Mouse (Mus musculus) embryonic stem cell, embryonic (primary cell): ENCODE results near the gene Anxa4.

Experiments used
- CTCF ChIA-PET, 4 experiments: fragments of 300-600 bp in 2 of 4; fragments of 350-600 bp in 2 of 4; sonication (Branson Sonifier 250); formaldehyde crosslinking; loops; one replicate each; lab custom pipeline; 2022; ENCODE audit warnings: inconsistent platforms in 2 of 4; lab: Charles Lee
- POLR2A ChIA-PET, 4 experiments: fragments of 300-600 bp in 2 of 4; fragments of 350-600 bp in 2 of 4; sonication (Branson Sonifier 250); formaldehyde crosslinking; loops; one replicate each; lab custom pipeline; 2022; ENCODE audit warnings: antibody characterized with exemption in 4 of 4, inconsistent platforms in 1 of 4; lab: Charles Lee

Anxa4 gene

DNA sequence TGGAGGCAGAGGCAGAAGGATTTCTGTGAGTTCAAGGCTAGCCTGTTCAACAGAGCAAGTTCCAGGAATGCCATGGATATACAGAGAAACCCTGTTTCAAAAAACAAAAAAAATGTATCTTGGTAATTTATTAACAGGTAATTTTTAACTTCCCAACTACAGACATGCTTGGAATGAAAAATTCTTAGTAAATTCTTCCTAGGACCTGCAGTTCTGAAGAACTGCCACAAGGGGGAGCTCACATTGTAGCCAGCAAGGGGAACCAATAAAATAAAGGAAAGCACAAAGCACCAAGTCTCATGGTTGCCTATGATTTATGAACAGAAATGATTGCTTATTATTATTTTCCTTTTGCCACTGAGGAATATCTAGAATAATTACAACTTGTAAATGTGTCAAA, 46.2 kb downstream of the Anxa4 start:
- POLR2A ChIA-PET = interaction anchor here in 3 of 4 experiments (0.8 to 1.6 kb wide), 9 partner anchors 8 to 67 kb away, joined by 3 to 5 read pairs (median 4); partner anchors contain the start of gene Gmcl1 (in 1 of the 3)
- CTCF ChIA-PET = interaction anchor here (0.6 to 4.1 kb wide), 35 partner anchors 9 to 480 kb away, joined by 3 to 43 read pairs (median 4); partner anchors contain the start of gene Gmcl1 (in 1 of the 4)

GRCm38 (mm10) chr6:86740652-86741051, 52.7 kb downstream of the Anxa4 start:
- POLR2A ChIA-PET = interaction anchor here in 2 of 4 experiments (1.1 to 1.7 kb wide), 6 partner anchors 11 to 302 kb away, joined by 3 to 7 read pairs (median 4); partner anchors contain the start of gene Gfpt1 (in 1 of the 2)
- CTCF ChIA-PET = interaction anchor here in 3 of 4 experiments (0.5 to 3.8 kb wide), 27 partner anchors 8 to 1488 kb away, joined by 3 to 37 read pairs (median 4); partner anchors contain the start of gene Anxa4 (in 1 of the 3)

GRCm38 (mm10) chr6:86736830-86737229, 56.6 kb downstream of the Anxa4 start:
- POLR2A ChIA-PET = interaction anchor here in 1 of 4 experiments (0.9 kb wide), 1 partner anchor 87 kb away, joined by 4 read pairs; no protein-coding TSS in a partner anchor
- CTCF ChIA-PET = interaction anchor here in 1 of 4 experiments (1.3 kb wide), 1 partner anchor 18 kb away, joined by 3 read pairs; no protein-coding TSS in a partner anchor

- CTCF ChIA-PET = interaction anchor here in 1 of 4 experiments (1.3 kb wide), 2 partner anchors 11 to 18 kb away, joined by 3 to 4 read pairs; no protein-coding TSS in a partner anchor
- POLR2A ChIA-PET = interaction anchor here in 1 of 4 experiments (0.9 to 1.1 kb wide), 2 partner anchors 88 to 307 kb away, joined by 3 to 4 read pairs; no protein-coding TSS in a partner anchor
These were observed 57.1 kb downstream of the Anxa4 start for GRCm38 (mm10) chr6:86736313-86736712.

DNA sequence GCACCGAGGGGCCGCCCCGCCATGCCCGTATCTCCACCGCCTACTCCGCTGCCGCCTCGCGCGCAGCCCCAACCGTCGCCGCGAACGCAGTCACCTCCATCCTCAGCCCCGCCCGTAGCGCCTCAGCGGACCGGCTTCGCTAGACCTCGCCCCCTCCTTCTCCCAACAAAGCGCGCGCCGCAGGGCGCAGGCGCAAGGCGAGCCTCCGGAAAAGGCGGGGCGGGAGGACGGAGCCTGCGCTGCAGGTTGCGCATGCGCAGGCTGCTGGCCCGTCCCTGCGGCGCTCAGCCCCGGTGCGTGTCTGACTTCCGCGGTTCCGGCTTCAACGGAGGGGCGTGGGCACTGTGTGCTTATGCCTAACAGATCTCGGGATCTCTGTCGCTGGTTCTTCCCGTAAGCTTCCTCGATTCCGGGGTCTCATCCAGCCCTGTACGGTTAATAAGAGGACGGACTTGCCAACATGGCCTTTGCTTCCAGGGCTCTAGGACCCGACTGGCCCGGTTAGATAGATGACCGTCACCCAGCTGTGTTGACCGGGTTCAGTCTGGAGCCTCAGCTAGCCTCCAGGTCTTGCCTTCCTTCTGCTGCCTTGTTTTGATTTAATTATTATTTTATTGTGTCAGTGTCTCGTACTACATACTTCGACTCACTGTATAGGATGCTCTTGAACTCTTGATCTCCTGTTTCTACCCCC, 60.1 kb downstream of the Anxa4 start, which contains the start of gene Gmcl1:
Gmcl1 (minus strand) TSS at position 201 of the 694 bp plus-strand sequence.
- POLR2A ChIA-PET = interaction anchor here in 3 of 4 experiments (0.7 to 2.0 kb wide), 12 partner anchors 14 to 368 kb away, joined by 3 to 5 read pairs (median 4); partner anchors contain the start of genes Fam136a (in 1 of the 3), Gfpt1 (in 1 of the 3) and Mxd1 (in 1 of the 3)
- CTCF ChIA-PET = interaction anchor here in 3 of 4 experiments (0.6 to 1.8 kb wide), 7 partner anchors 14 to 429 kb away, joined by 3 to 6 read pairs (median 3); no protein-coding TSS in a partner anchor

GRCm38 (mm10) chr6:86732276-86733173, 60.9 kb downstream of the Anxa4 start:
- POLR2A ChIA-PET = interaction anchor here in 3 of 4 experiments (0.5 to 2.0 kb wide), 16 partner anchors 14 to 1546 kb away, joined by 3 to 6 read pairs (median 4); partner anchors contain the start of genes Fam136a (in 1 of the 3), Gfpt1 (in 1 of the 3) and Mxd1 (in 1 of the 3)
- CTCF ChIA-PET = interaction anchor here in 2 of 4 experiments (0.6 to 1.8 kb wide), 4 partner anchors 43 to 146 kb away, joined by 3 to 6 read pairs (median 3); no protein-coding TSS in a partner anchor

DNA sequence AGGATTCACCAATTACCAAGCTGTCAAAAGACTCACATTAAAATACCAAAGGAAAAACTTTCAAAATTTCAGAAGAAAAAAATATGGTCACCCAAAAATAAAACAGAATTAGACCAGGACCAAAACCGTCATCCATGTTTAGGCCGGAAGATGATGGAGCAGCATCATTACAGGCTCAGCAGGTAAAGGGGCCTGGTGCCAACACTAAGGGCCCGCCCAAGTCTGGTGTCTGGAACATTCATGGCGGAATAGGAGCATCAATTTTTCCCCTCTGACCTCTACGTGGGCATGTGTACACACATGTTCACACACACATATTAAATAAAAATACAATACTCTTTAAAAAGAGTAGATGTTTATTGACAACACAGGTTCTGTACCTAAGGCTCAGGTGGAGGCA, 64.7 kb downstream of the Anxa4 start:
- POLR2A ChIA-PET = interaction anchor here in 2 of 4 experiments (0.8 to 1.2 kb wide), 3 partner anchors 12 to 146 kb away, joined by 3 to 4 read pairs (median 3); no protein-coding TSS in a partner anchor
- CTCF ChIA-PET = interaction anchor here in 1 of 4 experiments (1.2 kb wide), 1 partner anchor 130 kb away, joined by 3 read pairs; no protein-coding TSS in a partner anchor

DNA sequence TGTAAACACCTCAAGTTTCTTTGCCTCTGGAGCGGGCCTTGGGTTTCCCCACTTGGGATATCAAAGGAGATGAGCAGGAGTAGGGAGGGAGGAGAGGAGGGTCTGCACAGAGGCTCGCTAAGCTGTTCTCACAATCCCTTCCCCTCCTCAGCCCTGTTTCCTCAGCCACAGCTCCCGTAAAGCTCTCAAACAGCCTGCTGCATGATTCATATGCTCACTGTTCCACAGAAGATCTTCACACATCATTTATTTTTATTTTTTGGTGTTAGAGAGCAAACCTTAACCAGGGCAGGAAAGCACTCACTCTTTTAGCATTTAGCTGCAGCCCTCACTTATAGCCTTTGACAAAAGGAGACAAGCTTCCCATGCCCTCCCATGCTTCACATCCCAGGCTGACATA, 71.4 kb downstream of the Anxa4 start:
- ChIA-PET POLR2A (no interaction called here), CTCF (no interaction called here)

DNA sequence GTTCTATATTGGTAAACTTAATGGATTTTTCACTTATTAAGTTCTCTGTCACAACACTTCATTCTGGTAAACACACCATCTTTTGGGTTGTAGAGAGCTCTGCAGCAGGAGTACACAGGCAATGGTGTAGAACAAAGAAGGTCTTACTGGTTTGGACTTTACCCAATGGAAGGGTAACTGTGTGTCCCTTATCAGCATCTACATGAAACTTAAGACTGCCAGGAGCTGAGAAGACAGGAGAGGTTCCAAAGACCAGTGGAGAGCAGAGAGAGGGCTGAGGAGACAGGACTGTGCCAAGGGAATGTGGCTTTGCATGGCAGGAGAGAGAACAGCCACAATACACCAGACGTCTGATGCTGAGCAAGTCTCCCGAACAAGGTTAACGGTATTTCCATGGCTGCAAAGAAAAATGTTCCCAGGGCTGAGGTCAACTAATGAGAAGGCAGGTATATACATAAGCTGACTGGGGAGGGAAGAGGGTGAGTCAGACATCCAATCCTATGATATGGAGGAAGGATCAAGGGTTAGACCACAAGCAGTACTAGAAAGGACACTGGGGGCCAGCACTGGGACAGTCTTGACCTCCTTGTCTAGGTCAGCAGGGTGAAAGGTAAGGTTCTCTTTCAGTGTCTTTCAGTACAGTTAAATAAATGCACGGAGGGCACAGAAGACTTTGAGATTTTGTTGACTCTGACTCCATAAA, 85.2 kb downstream of the Anxa4 start:
- ChIA-PET CTCF (interaction anchor here in 1 of 4 experiments (1.1 kb wide), 1 partner anchor 14 kb away, joined by 4 read pairs; no protein-coding TSS in a partner anchor), POLR2A (interaction anchor here in 1 of 4 experiments (0.6 kb wide), 1 partner anchor 23 kb away, joined by 4 read pairs; no protein-coding TSS in a partner anchor)

- CTCF ChIA-PET = no interaction called here
- POLR2A ChIA-PET = interaction anchor here in 1 of 4 experiments (1.0 to 1.2 kb wide), 3 partner anchors 16 to 121 kb away, joined by 3 read pairs; no protein-coding TSS in a partner anchor
These were observed 90.8 kb downstream of the Anxa4 start for GRCm38 (mm10) chr6:86702577-86702976.

- ChIA-PET CTCF (interaction anchor here in 2 of 4 experiments (0.6 to 0.9 kb wide), 3 partner anchors 10 to 231 kb away, joined by 3 to 4 read pairs (median 3); no protein-coding TSS in a partner anchor), POLR2A (interaction anchor here in 2 of 4 experiments (0.7 to 1.4 kb wide), 4 partner anchors 9 to 53 kb away, joined by 3 to 4 read pairs (median 3); no protein-coding TSS in a partner anchor)
These were observed 95.5 kb downstream of the Anxa4 start for GRCm38 (mm10) chr6:86697903-86698302.

- POLR2A ChIA-PET = interaction anchor here in 1 of 4 experiments (0.9 kb wide), 1 partner anchor 55 kb away, joined by 3 read pairs; no protein-coding TSS in a partner anchor
- CTCF ChIA-PET = interaction anchor here in 1 of 4 experiments (1.3 kb wide), 1 partner anchor 151 kb away, joined by 3 read pairs; no protein-coding TSS in a partner anchor
These were observed 97.2 kb downstream of the Anxa4 start for GRCm38 (mm10) chr6:86696213-86696612.

GRCm38 (mm10) chr6:86694465-86694864, 98.9 kb downstream of the Anxa4 start:
- ChIA-PET POLR2A (interaction anchor here in 2 of 4 experiments (0.6 to 0.9 kb wide), 4 partner anchors 10 to 207 kb away, joined by 3 to 4 read pairs (median 3); no protein-coding TSS in a partner anchor), CTCF (interaction anchor here in 3 of 4 experiments (0.5 to 1.0 kb wide), 9 partner anchors 10 to 198 kb away, joined by 3 to 4 read pairs (median 3); no protein-coding TSS in a partner anchor)

DNA sequence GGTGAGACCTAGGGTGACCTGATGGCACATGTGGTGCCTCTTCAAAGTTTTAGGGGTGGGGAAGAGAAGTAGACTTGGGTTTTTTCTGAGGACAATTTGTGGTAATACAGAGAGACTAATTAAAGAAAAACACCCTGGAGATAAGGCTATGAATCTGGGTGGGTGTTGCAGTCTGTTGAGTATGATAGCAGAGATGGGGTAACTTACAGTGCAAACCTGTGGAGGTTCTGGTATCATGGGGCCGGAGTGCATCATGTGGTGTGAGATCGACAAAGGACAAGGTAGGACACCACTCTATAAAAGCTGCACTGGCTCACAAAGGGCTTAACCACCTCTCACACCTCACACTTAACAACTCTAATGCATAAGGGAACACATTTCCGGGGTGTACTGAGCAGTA, 103.7 kb downstream of the Anxa4 start:
- POLR2A ChIA-PET = interaction anchor here in 1 of 4 experiments (1.2 kb wide), 1 partner anchor 9 kb away, joined by 3 read pairs; no protein-coding TSS in a partner anchor

DNA sequence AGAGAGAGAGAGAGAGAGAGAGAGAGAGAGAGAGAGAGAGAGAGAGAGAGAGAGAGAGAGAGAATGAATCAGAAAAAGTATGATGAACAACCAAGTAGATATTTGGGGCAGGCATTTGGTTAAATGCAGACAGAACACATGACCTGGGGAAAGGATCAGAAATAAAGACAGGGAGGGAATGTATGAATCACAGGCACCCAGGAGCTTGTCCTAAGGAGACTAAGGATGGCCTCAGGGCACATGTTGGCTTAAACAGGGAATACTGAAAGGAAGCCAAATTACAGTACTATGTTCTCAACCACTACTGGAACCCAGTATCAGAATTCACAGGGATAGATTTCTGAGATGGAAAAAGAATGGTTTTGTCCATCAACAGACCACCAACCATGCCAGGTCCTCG, 106.4 kb downstream of the Anxa4 start:
- ChIA-PET POLR2A (interaction anchor here in 3 of 4 experiments (0.5 to 1.4 kb wide), 6 partner anchors 11 to 205 kb away, joined by 3 to 4 read pairs (median 3); no protein-coding TSS in a partner anchor), CTCF (no interaction called here)

More for the DNA sequence above, 103.7 kb downstream of the Anxa4 start:
- CTCF ChIA-PET = no interaction called here
